Mouse (Mus musculus) hindbrain, embryonic 14.5 days (tissue): ENCODE results near the gene Eif4g2. TPM values are rescaled to one million over a fixed set of nuclear protein-coding genes. Genes with fewer than 3 reads are reported as not detected.

Experiments
- ATAC-seq: fragments of 200-750 bp; cut with Nextera tagmentation; 2 replicates; pipeline ENCODE4 v1.8.0; 2017; ENCODE audit warnings: moderate number of reproducible peaks, mild to moderate bottlenecking, moderate TSS enrichment, moderate library complexity; ENCODE audit not compliant: low FRiP score
- DNase-seq: peaks from one replicate; pipeline ENCODE4 v3.0.0-alpha.2; 2015; ENCODE audit warnings: low spot score
- H3K27ac ChIP-seq: fragments of 300-500 bp; sonication (generic); 2 replicates; pipeline ENCODE4 v1.5.1; 2014; ENCODE audit warnings: mild to moderate bottlenecking, moderate library complexity
- H3K27me3 ChIP-seq: fragments of 300-500 bp; sonication (generic); 2 replicates; pipeline ENCODE4 v1.6.1; 2014; ENCODE audit warnings: mild to moderate bottlenecking, low read length, mixed read lengths; ENCODE audit not compliant: control insufficient read depth, insufficient read depth
- H3K36me3 ChIP-seq: fragments of 300-500 bp; sonication (generic); replicated peaks from 2 replicates; pipeline ENCODE4 v1.6.1; 2014; ENCODE audit not compliant: control insufficient read depth, insufficient read depth
- H3K4me1 ChIP-seq: fragments of 300-500 bp; sonication (generic); replicated peaks from 2 replicates; pipeline ENCODE4 v1.6.1; 2014; ENCODE audit warnings: antibody characterized with exemption, low read length, mixed read lengths; ENCODE audit not compliant: control insufficient read depth, insufficient read depth
- H3K4me2 ChIP-seq: fragments of 300-500 bp; sonication (generic); replicated peaks from 2 replicates; pipeline ENCODE4 v1.6.1; 2014; ENCODE audit warnings: mild to moderate bottlenecking, moderate library complexity
- H3K4me3 ChIP-seq: fragments of 300-500 bp; sonication (generic); replicated peaks from 2 replicates; pipeline ENCODE4 v1.5.1; 2014; ENCODE audit warnings: mild to moderate bottlenecking, low read length
- H3K9ac ChIP-seq: fragments of 300-500 bp; sonication (generic); 2 replicates; pipeline ENCODE4 v1.6.1; 2014
- H3K9me3 ChIP-seq: fragments of 300-500 bp; sonication (generic); 2 replicates; pipeline ENCODE4 v1.6.1; 2016; ENCODE audit warnings: low read length; ENCODE audit not compliant: control insufficient read depth
- WGBS: fragments of 180-500 bp; shearing (Covaris S2); extraction: QIAGEN DNeasy Blood & Tissue Kit; methylation state at CpG from one replicate; pipeline ENCODE4 v1.1.7; 2014; 5-methylcytosine and 5-hydroxymethylcytosine counted together
- polyA plus RNA-seq: library from polyadenylated mRNA; unstranded; fragments of >200 nt; fragmentation: Nextera tagmentation; extraction: Ambion mirVana; gene quantifications from 2 replicates; pipeline ENCODE4 v1.2.1, GENCODE M21; 2014

Eif4g2 gene
- polyA plus RNA-seq, result 1,292 and 1,526 TPM in 2 replicates

DNA sequence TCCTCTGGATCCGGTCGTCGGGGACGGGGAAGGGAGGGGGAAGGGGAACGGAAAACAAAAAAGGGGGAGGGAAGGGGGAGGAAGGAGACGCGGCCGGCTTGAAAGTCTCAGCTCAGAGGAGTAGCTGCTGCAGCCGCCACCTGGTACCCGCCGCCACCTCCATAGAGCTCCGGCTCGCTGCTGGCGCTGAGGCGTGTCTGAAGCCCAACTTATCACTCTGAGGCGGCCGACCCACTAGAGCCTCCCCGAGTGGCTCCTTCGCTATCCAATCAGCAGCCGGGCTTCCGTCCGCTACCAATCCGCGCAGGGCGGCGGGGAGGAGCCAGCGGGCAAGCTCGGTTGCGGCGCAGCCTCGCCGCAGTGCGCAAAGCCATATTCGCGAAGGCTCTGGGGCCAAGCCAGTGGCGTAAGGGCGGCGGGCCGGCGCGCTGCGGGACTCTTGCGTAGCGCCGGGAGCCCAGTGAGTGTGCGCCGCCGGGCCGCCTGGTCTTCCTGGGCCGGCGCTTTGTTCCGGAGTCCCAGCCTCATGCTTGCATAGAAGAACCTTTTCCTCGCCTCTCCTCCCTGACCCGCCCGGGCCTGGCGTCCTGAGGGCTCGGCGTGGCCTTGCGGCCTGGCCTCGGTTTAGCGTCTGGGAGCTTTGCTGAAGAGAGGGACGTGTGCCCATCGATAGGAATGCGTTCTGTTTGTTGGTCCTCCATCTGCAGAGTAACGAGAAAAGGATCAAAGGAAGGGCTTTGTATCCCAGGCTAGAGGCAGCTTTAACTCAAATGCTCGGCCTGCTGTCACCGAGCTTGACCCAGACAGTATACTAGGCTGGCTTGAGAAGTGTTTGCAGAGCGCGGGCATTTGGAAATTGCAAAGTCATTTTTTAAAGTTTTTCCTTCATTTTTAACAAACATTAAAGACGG lies at the start of gene Eif4g2:
TSS of gene Eif4g2 (minus strand) at position 209 of the 911 bp plus-strand sequence.
- Histone ChIP-seq H3K9ac (peak within 1 kb of the TSS; percentile 100), H3K9me3 (no peaks in the 10 kb centered on the region), H3K4me2 (peak within 1 kb of the TSS; percentile 89), H3K4me3 (peak within 1 kb of the TSS; percentile 100), H3K27me3 (no peaks in the 10 kb centered on the region), H3K27ac (peak within 1 kb of the TSS; percentile 99), H3K4me1 (peaks cover 29% of the 10 kb centered on the region), H3K36me3 (peaks cover 35% of the 10 kb centered on the region)
- ATAC-seq (peak; percentile 99), DNase-seq (peak; percentile 98)
- WGBS, result under 1% methylated on average over 70 of the region's 70 CpGs

- Histone ChIP-seq H3K9ac (no peak overlapping the region), H3K36me3 (no peaks in the 10 kb centered on the region), H3K27me3 (no peaks in the 10 kb centered on the region), H3K27ac (no peak overlapping the region), H3K9me3 (no peaks in the 10 kb centered on the region), H3K4me3 (no peak overlapping the region), H3K4me2 (no peak overlapping the region), H3K4me1 (no peaks in the 10 kb centered on the region)
- 75% methylated on average over 2 of the region's 2 CpGs for WGBS
- ATAC-seq, result no peak
- DNase-seq, result no peak
These were observed 49.8 kb upstream of the Eif4g2 start for GRCm38 (mm10) chr7:111132596-111132995.

GRCm38 (mm10) chr7:111126636-111127395 lies 44.0 kb upstream of the Eif4g2 start:
- Histone ChIP-seq H3K27ac (no peak overlapping the region), H3K27me3 (no peaks in the 10 kb centered on the region), H3K4me2 (no peak overlapping the region), H3K36me3 (no peaks in the 10 kb centered on the region), H3K9ac (no peak overlapping the region), H3K4me3 (no peak overlapping the region), H3K9me3 (no peaks in the 10 kb centered on the region), H3K4me1 (0 out of 2 replicates have a peak, but pooled peaks cover 3% of the 10 kb centered on the region)
- 81% methylated on average over 3 of the region's 3 CpGs for WGBS
- DNase-seq, result no peak
- ATAC-seq, result no peak

- DNase-seq, result no peak
- Histone ChIP-seq H3K9me3 (no peaks in the 10 kb centered on the region), H3K27me3 (no peaks in the 10 kb centered on the region), H3K4me3 (no peak overlapping the region), H3K36me3 (peaks cover 4% of the 10 kb centered on the region; the same call in 1 of the 2 replicates), H3K4me1 (peaks cover 12% of the 10 kb centered on the region), H3K27ac (no peak overlapping the region), H3K9ac (no peak overlapping the region), H3K4me2 (no peak overlapping the region)
- 90% methylated on average over 2 of the region's 2 CpGs for WGBS
- no peak for ATAC-seq
These were observed 41.1 kb upstream of the Eif4g2 start for GRCm38 (mm10) chr7:111123761-111124546.

GRCm38 (mm10) chr7:111122531-111123130 lies 39.8 kb upstream of the Eif4g2 start:
- H3K36me3 ChIP-seq, result peaks cover 10% of the 10 kb centered on the region; the same call in 1 of the 2 replicates
- peak overlapping the region; percentile 77 for H3K9ac ChIP-seq
- H3K4me3 ChIP-seq, result peak overlapping the region; percentile 45
- H3K4me1 ChIP-seq, result peaks cover 12% of the 10 kb centered on the region
- H3K9me3 ChIP-seq, result no peaks in the 10 kb centered on the region
- DNase-seq (peak; percentile 97), ATAC-seq (peak; percentile 100)
- under 1% methylated on average over 44 of the region's 44 CpGs for WGBS
- H3K27me3 ChIP-seq, result no peaks in the 10 kb centered on the region
- H3K27ac ChIP-seq, result peak overlapping the region; percentile 96
- H3K4me2 ChIP-seq, result peak overlapping the region; percentile 78

DNA sequence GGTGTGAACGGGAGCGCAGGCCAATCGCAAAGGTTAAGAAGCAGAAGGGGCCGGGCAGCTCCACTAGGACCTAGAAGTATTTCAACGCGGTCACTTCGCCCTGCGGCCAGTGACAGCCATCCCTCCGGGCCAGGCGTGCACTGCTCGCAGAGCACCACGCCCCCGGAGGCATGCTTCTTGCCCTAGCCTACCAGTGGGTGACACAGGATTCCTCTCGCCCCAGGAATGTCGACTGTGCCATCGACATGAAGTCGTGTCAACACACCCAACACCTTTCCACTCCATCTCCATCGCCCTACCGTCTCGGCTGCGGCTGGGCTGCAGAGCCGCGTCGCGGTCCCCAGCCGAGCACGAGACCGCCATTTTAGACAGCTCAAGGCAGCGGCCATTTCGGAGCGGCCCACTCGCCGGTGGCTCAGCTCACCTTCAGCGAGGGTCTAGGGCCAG lies 39.3 kb upstream of the Eif4g2 start:
- peak overlapping the region; percentile 96 for H3K27ac ChIP-seq
- DNase-seq (no peak), ATAC-seq (peak; percentile 87)
- peak overlapping the region; percentile 77 for H3K9ac ChIP-seq
- WGBS, result under 1% methylated on average over 34 of the region's 34 CpGs
- H3K27me3 ChIP-seq, result no peaks in the 10 kb centered on the region
- H3K36me3 ChIP-seq, result peaks cover 11% of the 10 kb centered on the region; the same call in 1 of the 2 replicates
- H3K4me2 ChIP-seq, result peak overlapping the region; percentile 78
- H3K9me3 ChIP-seq, result no peaks in the 10 kb centered on the region
- H3K4me3 ChIP-seq, result peak overlapping the region; percentile 45
- H3K4me1 ChIP-seq, result peaks cover 12% of the 10 kb centered on the region

DNA sequence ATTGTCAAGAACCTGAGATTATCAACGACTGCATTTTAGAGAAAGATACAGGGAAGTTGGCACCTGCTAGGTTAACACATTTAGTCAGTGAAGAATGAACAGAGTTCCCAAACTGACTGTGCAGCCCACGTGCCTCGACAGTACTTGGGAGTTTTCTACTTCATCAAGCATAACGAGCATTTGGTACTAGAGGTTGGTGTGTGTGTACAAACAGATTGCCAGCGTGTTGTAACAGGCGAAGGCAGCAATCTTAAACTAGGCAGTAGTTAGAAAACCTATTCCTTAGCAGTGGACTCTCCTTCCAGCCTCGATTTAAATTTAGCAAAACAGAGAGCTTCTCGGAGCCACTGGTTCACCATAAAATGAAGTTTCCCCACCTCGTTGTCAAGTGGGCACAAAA lies 38.7 kb upstream of the Eif4g2 start:
- Histone ChIP-seq H3K4me2 (peak overlapping the region; percentile 78), H3K9me3 (no peaks in the 10 kb centered on the region), H3K27ac (peak overlapping the region; percentile 96), H3K27me3 (no peaks in the 10 kb centered on the region), H3K9ac (peak overlapping the region; percentile 77), H3K4me1 (peaks cover 12% of the 10 kb centered on the region), H3K36me3 (peaks cover 11% of the 10 kb centered on the region; the same call in 1 of the 2 replicates), H3K4me3 (peak overlapping the region; percentile 45)
- DNase-seq (peak; percentile 40), ATAC-seq (no peak)
- WGBS, result 26% methylated on average over 9 of the region's 9 CpGs

- Histone ChIP-seq H3K27ac (no peak overlapping the region), H3K4me3 (no peak overlapping the region), H3K36me3 (peaks cover 8% of the 10 kb centered on the region), H3K4me1 (no peaks in the 10 kb centered on the region), H3K9me3 (no peaks in the 10 kb centered on the region), H3K4me2 (no peak overlapping the region), H3K9ac (no peak overlapping the region), H3K27me3 (no peaks in the 10 kb centered on the region)
- WGBS, result 84% methylated on average over 2 of the region's 2 CpGs
- no peak for ATAC-seq
- no peak for DNase-seq
These were observed 26.7 kb upstream of the Eif4g2 start for GRCm38 (mm10) chr7:111109561-111109960.
